Mouse (Mus musculus) heart, adult 18-20 months (tissue): ENCODE measurements around the gene Podnl1. TPM values are rescaled to one million over a fixed set of nuclear protein-coding genes. Genes with fewer than 3 reads are reported as not detected.
A peak's percentile ranks its signal among the peaks of the same experiment; 100 is the strongest.

Experiments
- DNase-seq, 2 experiments: peaks; one replicate each; pipeline ENCODE4 v3.0.0; 2021 to 2022; ENCODE audit warnings: mixed read lengths in 1 of 2
- total RNA-seq, 2 experiments: library from RNA; stranded (reverse); gene quantifications; 2 replicates each; pipeline ENCODE4 v1.2.3; 2021

The Podnl1 gene
- total RNA-seq, 2 experiments from 2014 or later = 0.10 TPM; not detected in 1

DNA sequence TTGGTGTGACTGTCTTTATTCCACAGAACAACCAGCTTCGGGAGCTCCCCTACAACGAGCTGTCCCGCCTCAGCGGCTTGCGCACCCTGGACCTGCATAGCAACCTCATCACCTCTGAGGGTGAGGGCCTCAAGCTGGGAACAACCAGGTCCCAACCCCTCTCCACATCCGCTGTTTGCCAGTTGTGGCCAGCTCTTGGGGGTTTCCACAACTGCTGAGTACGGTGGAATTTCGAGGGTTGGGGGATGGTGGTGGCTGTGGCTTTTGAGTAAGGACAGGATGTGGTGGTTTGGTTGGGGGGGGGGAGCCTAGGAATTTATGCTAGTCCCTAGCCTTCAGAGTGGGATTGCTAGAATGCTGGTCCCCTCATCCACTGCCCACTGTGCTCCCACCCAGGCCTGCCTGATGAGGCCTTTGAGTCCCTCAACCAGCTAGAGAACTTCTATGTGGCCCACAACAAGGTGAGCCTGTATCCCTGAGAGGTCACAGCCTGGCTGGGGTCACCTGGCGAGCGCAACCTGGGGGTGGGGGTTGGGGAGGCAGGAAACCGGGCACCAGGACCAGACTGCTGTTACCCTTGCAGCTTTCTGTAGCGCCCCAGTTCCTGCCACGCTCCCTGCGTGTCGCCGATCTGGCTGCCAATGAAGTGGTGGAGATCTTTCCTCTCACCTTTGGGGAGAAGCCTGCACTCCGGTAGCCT, 1.6 kb downstream of the Podnl1 start:
- DNase-seq = no peak

DNA sequence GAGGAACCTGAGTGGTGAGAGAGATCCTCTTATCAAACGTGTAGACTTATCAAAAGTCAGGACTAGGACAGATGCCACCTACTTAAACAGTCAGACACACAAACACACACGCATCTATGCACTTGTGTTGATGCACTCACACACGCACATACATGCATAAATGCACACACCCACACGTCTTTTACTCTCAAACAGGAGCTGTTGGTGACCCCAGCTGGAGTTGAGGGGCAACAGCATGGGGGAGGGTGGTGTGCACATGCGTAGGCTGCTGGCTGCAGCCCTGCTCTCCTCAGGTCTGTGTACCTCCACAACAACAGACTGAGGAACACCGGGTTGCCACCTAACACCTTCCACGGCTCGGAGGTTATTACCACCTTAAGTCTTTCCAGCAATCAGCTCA, 2.5 kb downstream of the Podnl1 start:
- no peak for DNase-seq

DNA sequence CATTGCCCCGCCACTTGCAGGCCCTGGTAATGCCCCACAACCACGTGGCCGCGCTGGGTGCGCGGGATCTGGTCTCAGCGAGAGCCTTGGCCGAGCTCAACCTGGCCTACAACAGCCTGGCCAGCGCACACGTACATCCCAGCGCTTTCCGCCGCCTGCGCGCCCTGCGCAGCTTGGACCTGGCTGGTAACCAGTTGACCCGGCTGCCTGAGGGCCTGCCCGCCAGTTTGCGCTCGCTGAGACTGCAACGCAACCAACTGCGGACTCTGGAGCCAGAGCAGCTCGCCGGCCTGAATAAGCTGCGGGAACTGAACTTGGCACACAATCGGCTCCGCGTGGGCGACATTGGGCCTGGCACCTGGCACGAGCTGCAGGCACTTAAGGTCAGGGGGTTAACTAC, 5.0 kb downstream of the Podnl1 start:
- peak in 1 of 2 experiments; percentile 17 for DNase-seq

GRCm38 (mm10) chr8:84132225-84132624, 6.4 kb downstream of the Podnl1 start:
- no peak for DNase-seq

DNA sequence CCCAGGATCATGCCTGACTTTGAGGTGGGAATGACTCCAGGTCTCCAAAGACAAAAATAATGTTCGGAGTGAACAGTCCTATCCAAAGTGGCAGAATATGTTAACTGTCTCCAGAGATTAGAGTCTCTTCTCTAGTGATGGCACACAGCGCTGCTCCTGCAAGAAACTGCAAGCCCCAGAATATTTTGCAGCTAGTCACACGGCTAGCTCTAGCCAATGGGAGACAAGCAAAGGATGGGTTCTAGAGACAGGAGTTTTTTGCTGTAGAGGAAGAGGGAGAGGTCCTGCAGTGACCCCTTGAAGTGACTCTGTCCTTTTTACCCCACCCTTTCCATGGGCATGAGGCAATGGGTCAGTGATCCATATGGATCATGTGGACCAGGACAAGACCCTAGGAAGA, 12.1 kb downstream of the Podnl1 start:
- no peak for DNase-seq

GRCm38 (mm10) chr8:84140838-84141237, 15.0 kb downstream of the Podnl1 start:
- DNase-seq = no peak

DNA sequence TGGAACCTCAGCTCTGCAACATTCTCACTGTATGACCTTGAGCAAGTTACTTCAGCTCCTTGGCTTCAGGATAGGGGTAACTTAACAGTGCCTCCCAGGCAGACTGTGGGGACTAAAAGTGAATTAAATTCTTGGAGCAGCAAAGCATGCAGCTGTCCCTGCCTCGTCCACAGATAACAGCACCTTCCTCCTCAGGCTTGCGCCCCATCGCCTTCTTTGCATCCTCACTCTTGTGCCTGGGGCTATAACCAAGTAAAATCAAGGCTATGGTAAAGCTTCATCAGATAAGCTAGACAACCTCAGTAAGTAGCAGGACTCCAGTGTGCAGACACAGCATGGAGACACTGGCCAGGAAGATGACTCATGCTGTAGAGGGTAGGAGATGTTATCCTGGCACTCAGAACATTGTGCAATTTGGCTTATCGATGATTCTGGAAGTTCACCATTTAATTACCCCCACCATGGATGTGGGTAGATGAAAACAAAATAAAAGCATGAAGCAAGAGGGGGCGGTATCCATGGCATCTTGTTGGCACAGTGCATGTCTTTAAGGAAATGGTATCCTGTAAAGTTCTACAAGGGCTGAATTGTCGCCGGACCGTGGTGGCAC, 19.0 kb downstream of the Podnl1 start:
- no peak for DNase-seq

DNA sequence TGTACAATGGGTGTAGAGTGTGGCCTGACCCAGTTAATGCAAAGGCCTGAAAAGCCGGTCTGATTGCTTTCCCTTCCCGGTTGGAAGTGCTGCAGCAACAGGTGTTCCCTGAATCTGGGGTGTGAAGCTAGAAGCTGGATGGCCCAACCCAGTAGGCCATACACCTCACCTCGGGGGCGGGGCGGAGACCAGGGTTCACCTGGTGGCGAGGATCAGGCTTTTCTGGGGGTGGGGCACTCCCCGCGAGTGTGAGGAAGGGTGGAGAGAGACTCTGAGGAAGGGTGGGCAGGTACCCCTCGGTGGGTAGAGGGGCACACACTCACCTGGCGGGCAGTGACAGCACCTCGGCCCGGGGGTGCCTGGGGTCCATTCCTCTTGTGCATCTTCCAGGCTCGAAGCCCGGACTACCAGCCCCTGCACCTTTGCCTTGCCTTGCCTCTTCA, 21.6 kb downstream of the Podnl1 start:
- DNase-seq = no peak

GRCm38 (mm10) chr8:84147769-84148530, 22.2 kb downstream of the Podnl1 start, which contains the start of the genes Cc2d1a and 4930432K21Rik:
Gene Cc2d1a (minus strand): TSS chr8:84147936.
Gene 4930432K21Rik (plus strand): TSS chr8:84148025.
- peak; percentile 96 to 97 for DNase-seq

GRCm38 (mm10) chr8:84148531-84148850, 22.7 kb downstream of the Podnl1 start:
- DNase-seq = peak in 1 of 2 experiments; percentile 19

DNA sequence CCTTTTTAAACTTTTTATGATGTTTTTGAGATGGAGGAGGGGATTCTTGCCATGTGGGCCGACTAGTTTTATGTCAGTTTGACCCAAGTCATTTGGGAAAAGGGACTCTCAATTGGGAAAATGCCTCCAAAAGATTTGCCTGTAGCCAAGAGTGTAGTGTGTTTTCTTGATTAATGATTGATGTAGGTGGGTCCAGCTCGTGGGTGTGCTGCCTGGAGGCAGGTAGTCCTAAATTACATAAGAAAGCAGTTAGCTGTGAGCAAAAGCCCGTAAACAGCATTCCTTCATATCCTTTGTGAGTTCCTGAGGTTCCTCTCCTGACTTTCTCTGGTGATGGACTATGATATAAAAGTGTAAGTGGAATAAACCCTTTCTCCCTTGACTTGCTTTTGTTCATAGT, 23.4 kb downstream of the Podnl1 start:
- no peak for DNase-seq

DNA sequence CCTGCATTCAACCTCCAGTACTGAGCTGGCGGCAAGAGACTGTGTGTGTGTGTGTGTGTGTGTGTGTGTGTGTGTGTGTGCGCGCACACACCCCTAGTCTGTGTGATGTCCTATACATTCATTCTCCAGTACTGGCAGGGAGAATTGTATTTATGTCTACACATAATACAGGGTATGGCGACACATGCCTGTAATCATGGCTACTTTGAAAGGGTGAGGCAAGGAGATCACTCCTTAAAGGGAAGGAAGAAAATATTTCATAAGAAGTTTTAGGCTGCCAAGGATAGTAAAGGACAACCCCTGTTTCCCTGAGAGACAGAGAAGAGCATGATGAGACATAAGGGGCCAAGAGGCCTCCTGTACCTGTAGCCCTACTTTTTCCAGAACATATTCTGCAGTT, 31.8 kb downstream of the Podnl1 start:
- no peak for DNase-seq

DNA sequence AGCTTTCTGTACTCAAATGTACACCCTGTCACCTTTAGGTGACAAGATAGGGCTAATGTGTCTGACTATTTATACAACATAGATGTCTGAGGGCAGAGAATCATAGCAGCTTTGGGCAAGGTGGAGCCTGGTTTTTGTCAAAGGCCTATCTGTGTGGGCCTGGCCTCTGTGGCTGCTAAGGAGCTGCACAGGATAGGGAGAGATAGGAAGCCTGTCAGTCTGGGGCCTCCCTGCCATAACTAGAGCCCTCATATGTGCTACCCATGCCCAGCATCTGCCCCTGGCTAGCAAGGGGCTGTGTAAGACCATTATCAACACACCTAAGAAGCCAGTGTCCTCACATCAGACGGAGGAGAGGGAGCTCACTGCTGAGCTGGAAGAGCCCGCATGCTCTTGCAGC, 41.9 kb downstream of the Podnl1 start:
- DNase-seq = no peak

- no peak for DNase-seq
Measured at GRCm38 (mm10) chr8:84170096-84170495, 44.3 kb downstream of the Podnl1 start.

- no peak for DNase-seq
Measured at GRCm38 (mm10) chr8:84173861-84174260, 48.1 kb downstream of the Podnl1 start.

GRCm38 (mm10) chr8:84176560-84176959, 50.8 kb downstream of the Podnl1 start:
- DNase-seq = no peak

DNA sequence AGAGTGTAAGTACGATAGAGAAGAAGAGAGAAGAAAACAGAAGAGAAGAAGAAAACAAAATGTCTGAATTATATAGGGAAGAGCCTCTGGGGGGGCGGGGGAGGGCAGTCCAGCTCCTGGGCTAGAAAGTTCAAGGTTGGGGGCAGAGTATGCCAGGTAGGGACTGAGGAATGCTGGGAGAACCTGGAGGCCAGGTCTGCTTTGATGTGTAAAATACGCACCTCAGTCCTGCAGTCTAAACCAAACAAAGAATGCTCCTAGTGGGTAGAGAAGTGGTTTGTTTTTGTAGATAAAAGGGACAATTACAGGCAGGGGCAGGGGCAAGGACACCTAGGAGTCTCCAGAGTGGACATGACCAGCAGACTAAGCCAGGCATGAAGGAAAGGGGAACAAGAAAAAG, 51.6 kb downstream of the Podnl1 start:
- no peak for DNase-seq

DNA sequence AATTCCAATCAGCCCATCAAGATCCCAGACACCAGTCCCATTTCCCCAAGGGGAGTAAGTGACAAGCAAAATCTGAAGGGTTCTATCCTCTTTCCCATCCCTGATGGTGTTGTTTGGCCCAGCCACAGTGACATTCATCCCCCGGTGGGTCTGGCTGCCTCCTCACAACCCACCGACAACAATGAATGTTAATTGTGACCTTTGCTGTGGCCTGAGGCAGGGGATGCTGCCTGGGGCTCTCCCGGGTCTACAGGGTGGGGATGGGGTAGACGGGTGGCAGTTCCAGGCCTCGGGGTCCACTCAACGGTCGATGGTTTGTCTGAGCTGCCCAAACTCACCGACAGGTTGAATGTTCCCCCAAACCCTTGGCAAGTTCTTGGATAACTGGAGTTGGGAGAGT, 52.8 kb downstream of the Podnl1 start:
- DNase-seq = no peak

GRCm38 (mm10) chr8:84179946-84180345, 54.2 kb downstream of the Podnl1 start:
- DNase-seq = no peak

GRCm38 (mm10) chr8:84180530-84181190, 54.9 kb downstream of the Podnl1 start:
- DNase-seq = peak in 1 of 2 experiments; percentile 44
